Mouse (Mus musculus) E14TG2a.4 (cell line): ENCODE data around the gene 4931406C07Rik.

Experiments
- CTCF ChIP-seq: conservative IDR thresholded peaks from 2 replicates; pipeline ENCODE4 v1.5.1; 2014; ENCODE audit warnings: low read length
- NANOG ChIP-seq: IDR thresholded peaks from 2 replicates; pipeline ENCODE4 v1.6.1; 2014; ENCODE audit warnings: borderline replicate concordance, low read length, mixed read lengths
- POU5F1 ChIP-seq: IDR thresholded peaks from 2 replicates; pipeline ENCODE4 v1.6.1; 2014; ENCODE audit warnings: low read length, borderline replicate concordance

DNA sequence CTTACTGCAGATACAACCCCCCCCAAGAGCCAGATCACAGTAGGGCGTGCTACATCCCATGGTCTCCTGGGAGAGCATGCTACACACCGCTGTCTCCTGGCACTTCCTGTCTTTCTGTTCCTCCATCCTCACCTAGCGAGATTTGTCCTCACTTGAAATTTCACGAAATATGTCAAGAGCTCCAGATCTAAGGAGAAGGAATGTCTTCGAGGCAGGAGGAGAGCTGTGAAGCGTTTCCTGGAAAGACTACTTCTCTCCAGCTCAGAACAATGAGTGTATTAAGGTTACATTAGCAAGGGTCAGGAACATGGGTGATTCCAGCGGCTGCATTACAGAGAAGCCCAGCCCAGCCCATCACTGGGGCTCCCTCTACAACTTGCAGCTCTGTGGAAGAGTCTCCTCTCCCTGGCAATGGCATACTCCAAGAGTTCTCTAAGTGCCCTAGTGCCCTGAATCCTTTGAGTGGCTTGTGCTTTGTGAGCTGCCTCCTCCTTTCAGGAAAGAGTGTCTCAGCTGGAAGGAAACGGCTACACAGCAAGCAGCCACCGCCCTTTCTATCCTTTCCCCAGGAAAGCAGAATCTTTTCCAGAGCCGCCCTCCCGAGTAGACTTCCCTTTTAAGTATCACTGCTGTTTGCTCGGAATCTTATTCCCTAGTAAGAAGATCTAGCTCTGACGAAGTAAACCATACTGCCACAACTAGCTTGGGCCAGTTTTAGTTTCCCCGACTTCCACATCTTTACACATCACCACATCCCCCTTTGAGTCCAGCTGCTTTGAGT is 68.5 kb downstream of the 4931406C07Rik start:
- TF ChIP-seq CTCF (no peak), NANOG (no peak), POU5F1 (no peak)
